Mouse (Mus musculus): Measurements from ENCODE around the gene Neto2. TPM values are rescaled to one million over a fixed set of nuclear protein-coding genes. Genes with fewer than 3 reads are reported as not detected.

The Neto2 gene
- 0.79 and 0.82 TPM in 2 replicates for polyA plus RNA-seq (2015; fragmentation: Nextera tagmentation; extraction: Ambion mirVana)

GRCm38 (mm10) chr8:85700751-85701351 lies at the start of gene Neto2:
Neto2 (minus strand) TSS chr8:85700924.
- Histone ChIP-seq H3K4me1 (replicated peaks) (peaks cover 15% of the 10 kb centered on the region), H3K27ac (replicated peaks) (no peak within 1 kb of the TSS), H3K9ac (peak within 1 kb of the TSS; percentile 58), H3K36me3 (replicated peaks) (no peaks in the 10 kb centered on the region), H3K4me3 (replicated peaks) (peak within 1 kb of the TSS; percentile 63), H3K9me3 (replicated peaks) (no peaks in the 10 kb centered on the region), H3K27me3 (peaks cover 42% of the 10 kb centered on the region), H3K4me2 (peak within 1 kb of the TSS; percentile 97)
- ATAC-seq (ENCODE audit: insufficient read depth) = peak; percentile 83
- 4% methylated on average over 63 of the region's 65 CpGs for WGBS (ENCODE audit: insufficient replicate concordance)

GRCm38 (mm10) chr8:85745053-85745452 lies 44.3 kb upstream of the Neto2 start:
- Histone ChIP-seq H3K27ac (replicated peaks) (no peak overlapping the region), H3K9me3 (replicated peaks) (no peaks in the 10 kb centered on the region), H3K4me1 (replicated peaks) (no peaks in the 10 kb centered on the region), H3K36me3 (replicated peaks) (no peaks in the 10 kb centered on the region), H3K4me2 (no peak overlapping the region), H3K4me3 (replicated peaks) (no peak overlapping the region), H3K9ac (no peak overlapping the region), H3K27me3 (no peaks in the 10 kb centered on the region)
- WGBS (ENCODE audit: insufficient replicate concordance) = 70% methylated on average over 2 of the region's 2 CpGs
- no peak for ATAC-seq (ENCODE audit: insufficient read depth)

GRCm38 (mm10) chr8:85730545-85730944 lies 29.8 kb upstream of the Neto2 start:
- ATAC-seq (ENCODE audit: insufficient read depth) = no peak
- Histone ChIP-seq H3K27me3 (no peaks in the 10 kb centered on the region), H3K27ac (replicated peaks) (no peak overlapping the region), H3K4me3 (replicated peaks) (no peak overlapping the region), H3K36me3 (replicated peaks) (0 out of 2 replicates have a peak, but pooled peaks cover 8% of the 10 kb centered on the region), H3K9me3 (replicated peaks) (no peaks in the 10 kb centered on the region), H3K9ac (no peak overlapping the region), H3K4me1 (replicated peaks) (no peaks in the 10 kb centered on the region), H3K4me2 (no peak overlapping the region)
- WGBS (ENCODE audit: insufficient replicate concordance) = 76% methylated on average over 3 of the region's 3 CpGs

GRCm38 (mm10) chr8:85717271-85717670 lies 16.5 kb upstream of the Neto2 start:
- Histone ChIP-seq H3K36me3 (replicated peaks) (no peaks in the 10 kb centered on the region), H3K4me3 (replicated peaks) (no peak overlapping the region), H3K4me2 (no peak overlapping the region), H3K9me3 (replicated peaks) (no peaks in the 10 kb centered on the region), H3K4me1 (replicated peaks) (no peaks in the 10 kb centered on the region), H3K27me3 (no peaks in the 10 kb centered on the region), H3K9ac (no peak overlapping the region), H3K27ac (replicated peaks) (no peak overlapping the region)
- WGBS (ENCODE audit: insufficient replicate concordance) = 71% methylated on average over 5 of the region's 5 CpGs
- ATAC-seq (ENCODE audit: insufficient read depth) = no peak

DNA sequence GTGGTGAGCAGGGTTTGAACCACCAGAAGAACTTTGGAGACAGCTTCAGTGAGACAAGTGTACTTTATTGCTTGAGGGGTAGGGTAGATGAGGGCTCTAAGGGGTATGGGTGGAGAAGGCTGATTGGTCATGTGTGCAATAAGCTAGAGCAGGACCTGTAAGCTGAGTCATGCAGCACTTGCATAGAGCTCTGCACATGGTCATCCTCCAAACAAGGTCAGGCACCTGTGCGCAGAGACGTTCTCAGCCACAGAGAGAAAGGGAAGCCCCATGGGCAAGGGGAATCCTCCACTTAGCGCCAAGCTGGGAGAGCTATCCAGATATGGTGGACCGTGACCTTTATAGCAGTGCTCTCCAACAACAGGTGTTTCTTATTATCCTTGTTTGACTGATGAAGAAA lies 16.0 kb upstream of the Neto2 start:
- Histone ChIP-seq H3K4me1 (replicated peaks) (no peaks in the 10 kb centered on the region), H3K9me3 (replicated peaks) (no peaks in the 10 kb centered on the region), H3K4me3 (replicated peaks) (no peak overlapping the region), H3K27ac (replicated peaks) (no peak overlapping the region), H3K27me3 (no peaks in the 10 kb centered on the region), H3K36me3 (replicated peaks) (no peaks in the 10 kb centered on the region), H3K9ac (no peak overlapping the region), H3K4me2 (no peak overlapping the region)
- 75% methylated on average over 4 of the region's 4 CpGs for WGBS (ENCODE audit: insufficient replicate concordance)
- ATAC-seq (ENCODE audit: insufficient read depth) = no peak

- peaks cover 15% of the 10 kb centered on the region for H3K27me3 ChIP-seq
- no peaks in the 10 kb centered on the region for H3K4me1 ChIP-seq (replicated peaks)
- no peak overlapping the region for H3K4me2 ChIP-seq
- no peak overlapping the region for H3K9ac ChIP-seq
- WGBS (ENCODE audit: insufficient replicate concordance) = 49% methylated on average over 2 of the region's 2 CpGs
- ATAC-seq (ENCODE audit: insufficient read depth) = no peak
- H3K27ac ChIP-seq (replicated peaks) = no peak overlapping the region
- no peaks in the 10 kb centered on the region for H3K36me3 ChIP-seq (replicated peaks)
- H3K4me3 ChIP-seq (replicated peaks) = no peak overlapping the region
- no peaks in the 10 kb centered on the region for H3K9me3 ChIP-seq (replicated peaks)
These were observed 6.3 kb upstream of the Neto2 start for GRCm38 (mm10) chr8:85706988-85707387.

DNA sequence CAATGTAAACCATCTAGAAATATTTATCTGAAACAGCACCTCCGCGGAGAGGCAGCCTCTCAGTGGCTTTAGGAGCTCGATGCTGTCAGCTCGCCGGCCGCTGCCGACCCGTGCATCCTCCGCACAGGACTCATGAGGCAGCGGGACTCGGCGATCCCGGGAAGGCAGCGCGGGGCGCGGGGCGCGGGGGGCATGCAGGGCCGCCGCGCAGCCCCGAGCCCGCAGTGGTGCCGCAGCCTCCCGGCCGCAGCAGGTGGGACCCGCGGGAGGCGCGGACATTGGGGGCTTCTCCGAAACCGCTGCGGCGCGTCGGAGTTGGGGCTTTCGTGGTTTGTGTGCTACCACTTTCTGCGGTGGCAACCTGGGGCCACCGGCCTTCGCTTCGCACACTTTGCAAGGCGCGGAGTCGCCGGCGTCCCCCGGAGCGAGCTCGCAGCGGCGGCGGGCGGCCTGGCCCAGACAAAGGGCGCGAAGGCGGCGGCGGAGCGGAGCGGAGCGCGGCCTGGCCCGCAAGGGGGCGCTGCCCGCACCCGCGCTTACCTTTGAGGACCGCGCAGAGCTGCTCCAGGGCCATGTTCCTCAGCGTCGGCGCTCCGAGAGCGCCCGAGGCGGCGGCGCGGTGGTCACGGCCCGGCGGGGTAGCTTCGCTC lies 498 bp downstream of the Neto2 start:
- peak overlapping the region; percentile 58 for H3K9ac ChIP-seq
- H3K36me3 ChIP-seq (replicated peaks) = no peaks in the 10 kb centered on the region
- H3K4me3 ChIP-seq (replicated peaks) = peak overlapping the region; percentile 63
- H3K4me2 ChIP-seq = peak overlapping the region; percentile 97
- peak; percentile 88 for ATAC-seq (ENCODE audit: insufficient read depth)
- peaks cover 15% of the 10 kb centered on the region for H3K4me1 ChIP-seq (replicated peaks)
- H3K27ac ChIP-seq (replicated peaks) = no peak overlapping the region
- WGBS (ENCODE audit: insufficient replicate concordance) = under 1% methylated on average over 83 of the region's 84 CpGs
- peaks cover 42% of the 10 kb centered on the region for H3K27me3 ChIP-seq
- H3K9me3 ChIP-seq (replicated peaks) = no peaks in the 10 kb centered on the region

GRCm38 (mm10) chr8:85699051-85699450 lies 1.7 kb downstream of the Neto2 start:
- no peak for ATAC-seq (ENCODE audit: insufficient read depth)
- no peaks in the 10 kb centered on the region for H3K9me3 ChIP-seq (replicated peaks)
- H3K27ac ChIP-seq (replicated peaks) = no peak overlapping the region
- peaks cover 39% of the 10 kb centered on the region for H3K27me3 ChIP-seq
- 1% methylated on average over 6 of the region's 6 CpGs for WGBS (ENCODE audit: insufficient replicate concordance)
- H3K4me3 ChIP-seq (replicated peaks) = no peak overlapping the region
- H3K9ac ChIP-seq = no peak overlapping the region
- H3K4me1 ChIP-seq (replicated peaks) = peaks cover 15% of the 10 kb centered on the region
- H3K4me2 ChIP-seq = peak overlapping the region; percentile 39; the same call in 1 of the 2 replicates
- H3K36me3 ChIP-seq (replicated peaks) = no peaks in the 10 kb centered on the region

GRCm38 (mm10) chr8:85665146-85665545 lies 35.6 kb downstream of the Neto2 start:
- Histone ChIP-seq H3K27ac (replicated peaks) (no peak overlapping the region), H3K9me3 (replicated peaks) (no peaks in the 10 kb centered on the region), H3K36me3 (replicated peaks) (no peaks in the 10 kb centered on the region), H3K9ac (no peak overlapping the region), H3K27me3 (no peaks in the 10 kb centered on the region), H3K4me3 (replicated peaks) (no peak overlapping the region), H3K4me2 (no peak overlapping the region), H3K4me1 (replicated peaks) (no peaks in the 10 kb centered on the region)
- ATAC-seq (ENCODE audit: insufficient read depth) = no peak

- WGBS (ENCODE audit: insufficient replicate concordance) = 70% methylated on average over 5 of the region's 5 CpGs
- H3K4me1 ChIP-seq (replicated peaks) = no peaks in the 10 kb centered on the region
- no peaks in the 10 kb centered on the region for H3K27me3 ChIP-seq
- no peaks in the 10 kb centered on the region for H3K9me3 ChIP-seq (replicated peaks)
- H3K4me3 ChIP-seq (replicated peaks) = no peak overlapping the region
- no peak overlapping the region for H3K9ac ChIP-seq
- H3K4me2 ChIP-seq = no peak overlapping the region
- ATAC-seq (ENCODE audit: insufficient read depth) = no peak
- no peak overlapping the region for H3K27ac ChIP-seq (replicated peaks)
- no peaks in the 10 kb centered on the region for H3K36me3 ChIP-seq (replicated peaks)
These were observed 38.7 kb downstream of the Neto2 start for GRCm38 (mm10) chr8:85661995-85662394.

DNA sequence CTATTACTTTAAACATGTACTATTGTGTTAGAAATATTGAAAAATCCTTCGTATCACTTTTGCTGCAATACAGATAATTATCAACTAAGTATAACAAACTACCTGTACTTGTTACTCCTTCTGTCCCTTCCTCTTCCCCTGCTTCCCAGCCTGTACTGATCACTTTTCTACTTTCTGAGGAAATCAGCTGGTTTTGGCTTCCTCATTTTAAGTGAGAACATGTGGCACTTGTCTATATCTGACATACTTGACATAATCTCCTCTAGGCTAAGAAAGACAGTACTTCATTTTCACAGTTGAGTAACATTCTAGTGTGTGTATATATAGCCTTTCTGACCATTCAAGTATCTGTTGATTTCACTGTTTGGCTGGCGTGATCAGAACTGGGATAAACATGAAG lies 49.5 kb downstream of the Neto2 start:
- H3K4me2 ChIP-seq = no peak overlapping the region
- H3K27me3 ChIP-seq = no peaks in the 10 kb centered on the region

GRCm38 (mm10) chr8:85648553-85648952 lies 52.2 kb downstream of the Neto2 start:
- Histone ChIP-seq H3K27ac (replicated peaks) (no peak overlapping the region), H3K27me3 (no peaks in the 10 kb centered on the region), H3K9me3 (replicated peaks) (no peaks in the 10 kb centered on the region), H3K4me3 (replicated peaks) (no peak overlapping the region), H3K9ac (no peak overlapping the region), H3K4me1 (replicated peaks) (no peaks in the 10 kb centered on the region), H3K4me2 (no peak overlapping the region), H3K36me3 (replicated peaks) (no peaks in the 10 kb centered on the region)
- ATAC-seq (ENCODE audit: insufficient read depth) = no peak

More for the DNA sequence above, 49.5 kb downstream of the Neto2 start:
- Histone ChIP-seq H3K9ac (no peak overlapping the region), H3K4me3 (replicated peaks) (no peak overlapping the region), H3K4me1 (replicated peaks) (no peaks in the 10 kb centered on the region), H3K9me3 (replicated peaks) (no peaks in the 10 kb centered on the region), H3K36me3 (replicated peaks) (no peaks in the 10 kb centered on the region), H3K27ac (replicated peaks) (no peak overlapping the region)
- 64% methylated on average over 2 of the region's 2 CpGs for WGBS (ENCODE audit: insufficient replicate concordance)
- no peak for ATAC-seq (ENCODE audit: insufficient read depth)
